Mouse (Mus musculus) adrenal gland, postnatal 4 days (tissue): ENCODE results near the gene Pcnp. TPM values are rescaled to one million over a fixed set of nuclear protein-coding genes. Genes with fewer than 3 reads are reported as not detected.
"Not testable (repeated sequence)": the region's sequence is repeated elsewhere in the genome, so short reads cannot be mapped to it uniquely, and the experiment has no call there.

Experiments
- DNase-seq, 2 experiments: peaks; one replicate each; pipeline ENCODE4 v3.0.0; 2021 to 2022; ENCODE audit warnings: low spot score in 2 of 2, mixed read lengths in 2 of 2
- microRNA-seq: library from miRNA; unstranded; fragments of <30 nt; microRNA quantifications from one replicate; pipeline ENCODE4 v1.2.0, GENCODE M21; 2021
- total RNA-seq, 2 experiments: library from RNA; stranded (reverse); gene quantifications; 2 replicates each; pipeline ENCODE4 v1.2.3; 2021

The Pcnp gene
- total RNA-seq, 2 experiments from 2014 or later: 104 to 109 TPM

DNA sequence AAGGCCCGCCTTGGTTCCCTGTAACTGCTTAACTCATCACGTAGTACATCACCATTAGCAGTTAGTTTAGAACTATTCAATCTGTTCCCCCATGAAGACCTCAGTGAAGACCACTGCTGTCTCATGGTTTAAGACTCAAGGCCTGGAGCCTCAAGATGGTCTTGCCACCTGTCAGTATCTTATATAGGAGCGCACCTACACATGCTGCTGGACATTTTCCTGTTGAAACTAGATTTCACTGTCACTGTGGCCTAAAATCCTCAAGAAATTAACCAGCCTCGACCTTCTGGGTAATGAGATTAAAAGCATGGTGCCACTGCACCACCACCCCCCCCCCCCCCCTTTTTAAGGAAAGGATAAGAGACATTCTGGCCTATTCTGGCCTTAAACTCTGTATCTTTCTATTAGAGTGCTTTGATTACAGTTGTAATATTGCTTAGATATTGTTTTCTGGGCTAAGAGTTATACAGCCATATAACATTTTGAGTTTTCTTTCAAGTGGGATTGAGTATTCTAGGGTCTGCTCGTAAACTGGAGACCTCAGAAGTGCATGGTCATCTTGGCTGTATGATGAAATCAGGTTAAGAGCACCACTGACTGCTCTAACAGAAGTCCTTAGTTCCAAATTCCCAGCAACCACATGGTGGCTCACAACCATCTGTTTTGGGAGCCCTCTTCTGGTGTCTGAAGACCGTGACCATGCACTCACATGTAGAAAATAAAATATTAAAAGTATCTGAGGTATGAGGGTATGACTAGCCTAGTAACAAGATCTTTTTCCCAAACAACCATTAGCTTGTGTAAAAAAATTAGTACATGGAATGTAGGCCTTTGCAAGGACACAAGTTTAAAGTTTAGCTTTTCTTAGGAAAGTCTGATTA, 57.6 kb downstream of the Pcnp start:
- no peak for DNase-seq

DNA sequence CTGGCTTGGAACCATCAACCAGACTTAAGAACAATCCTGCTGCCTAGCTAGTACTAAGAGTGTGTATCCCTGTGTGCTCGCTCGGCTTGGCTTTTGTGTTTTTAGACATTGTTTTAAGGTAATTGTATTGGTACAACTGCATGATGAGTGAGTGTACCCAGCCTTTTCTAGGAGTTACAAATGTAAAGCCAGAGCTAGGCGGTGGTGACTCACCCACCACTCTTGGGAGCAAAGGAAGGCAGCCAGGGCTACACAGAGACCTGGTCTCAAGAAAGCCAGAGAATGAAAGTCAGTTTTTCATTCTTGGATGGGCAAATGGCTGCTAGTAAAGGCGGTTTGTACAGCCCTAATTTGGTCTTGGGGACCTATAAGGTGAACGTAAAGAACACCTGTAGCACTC, 59.1 kb downstream of the Pcnp start:
- DNase-seq: no peak

DNA sequence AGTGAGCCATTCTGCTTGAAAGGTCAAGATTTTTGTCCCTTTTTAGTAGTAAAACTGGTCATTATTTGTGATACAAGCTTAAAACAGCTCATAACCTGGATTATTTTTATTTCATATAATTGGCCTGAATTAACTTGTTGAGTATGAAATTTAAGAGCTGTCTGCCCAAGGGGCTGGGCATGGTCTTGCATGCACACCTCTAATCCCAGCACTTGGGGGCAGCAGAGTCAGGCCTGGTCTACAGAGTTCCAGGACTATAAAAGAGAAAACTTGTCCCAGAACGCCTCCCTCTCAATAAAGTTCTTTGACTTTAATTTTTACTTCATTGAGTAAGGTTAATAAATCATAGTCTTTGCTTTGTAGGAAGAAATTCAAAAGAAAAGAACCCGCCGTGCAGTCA, 60.4 kb downstream of the Pcnp start:
- no peak for DNase-seq

DNA sequence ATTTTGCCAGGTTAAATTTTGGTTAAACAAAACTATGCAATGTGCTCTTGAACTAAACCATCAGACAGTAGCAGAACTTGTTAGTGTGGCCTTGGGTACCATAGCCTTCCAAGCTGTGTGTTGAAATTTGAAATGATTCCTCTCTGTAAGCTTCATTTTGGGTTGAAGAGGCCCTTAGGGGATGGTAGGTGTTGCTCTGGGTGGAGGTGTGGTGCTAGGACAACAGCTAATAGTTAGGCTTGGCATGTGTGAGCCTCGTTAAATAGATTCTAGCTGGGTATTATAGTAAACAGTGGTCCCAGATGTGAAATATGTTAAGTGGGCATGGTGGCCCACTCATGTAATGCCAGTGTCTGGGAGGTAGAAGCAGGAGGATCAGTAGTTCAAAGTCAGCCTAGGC, 62.3 kb downstream of the Pcnp start:
- no peak for DNase-seq

DNA sequence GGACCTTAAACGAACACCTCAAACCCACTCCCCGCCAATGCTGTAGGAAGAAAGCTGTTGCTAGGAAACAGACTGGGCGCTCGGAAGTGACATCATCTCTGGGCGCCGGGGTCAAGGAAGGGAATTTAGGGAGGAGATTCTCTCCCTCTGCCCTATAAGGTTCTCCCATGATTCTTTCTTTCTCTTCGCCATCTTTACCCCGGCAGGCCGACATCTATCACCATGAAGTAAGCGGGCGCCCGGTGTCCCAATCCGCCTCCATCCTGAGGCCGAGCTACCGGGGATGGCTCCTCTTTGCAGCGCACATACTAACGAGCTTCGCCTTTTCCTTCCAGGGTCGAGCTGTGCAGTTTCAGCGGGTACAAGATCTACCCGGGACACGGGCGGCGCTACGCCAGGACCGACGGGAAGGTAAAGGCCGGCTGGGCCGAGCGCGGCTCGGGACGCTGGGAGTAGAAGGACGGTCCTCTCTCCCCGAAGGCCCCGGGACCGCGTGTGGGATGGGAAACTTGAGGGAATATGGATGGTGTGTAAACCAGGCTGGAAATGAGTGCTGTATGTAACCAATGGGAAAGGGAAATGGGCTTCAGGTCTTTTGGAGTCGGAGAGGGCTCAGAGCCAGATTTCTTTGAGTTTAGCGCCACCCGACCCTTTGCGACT, 63.2 kb downstream of the Pcnp start, which contains the start of gene Rpl24:
TSS of gene Rpl24 (plus strand) at position 64 of the 660 bp plus-strand sequence.
- DNase-seq: peak; percentile 85 to 86

DNA sequence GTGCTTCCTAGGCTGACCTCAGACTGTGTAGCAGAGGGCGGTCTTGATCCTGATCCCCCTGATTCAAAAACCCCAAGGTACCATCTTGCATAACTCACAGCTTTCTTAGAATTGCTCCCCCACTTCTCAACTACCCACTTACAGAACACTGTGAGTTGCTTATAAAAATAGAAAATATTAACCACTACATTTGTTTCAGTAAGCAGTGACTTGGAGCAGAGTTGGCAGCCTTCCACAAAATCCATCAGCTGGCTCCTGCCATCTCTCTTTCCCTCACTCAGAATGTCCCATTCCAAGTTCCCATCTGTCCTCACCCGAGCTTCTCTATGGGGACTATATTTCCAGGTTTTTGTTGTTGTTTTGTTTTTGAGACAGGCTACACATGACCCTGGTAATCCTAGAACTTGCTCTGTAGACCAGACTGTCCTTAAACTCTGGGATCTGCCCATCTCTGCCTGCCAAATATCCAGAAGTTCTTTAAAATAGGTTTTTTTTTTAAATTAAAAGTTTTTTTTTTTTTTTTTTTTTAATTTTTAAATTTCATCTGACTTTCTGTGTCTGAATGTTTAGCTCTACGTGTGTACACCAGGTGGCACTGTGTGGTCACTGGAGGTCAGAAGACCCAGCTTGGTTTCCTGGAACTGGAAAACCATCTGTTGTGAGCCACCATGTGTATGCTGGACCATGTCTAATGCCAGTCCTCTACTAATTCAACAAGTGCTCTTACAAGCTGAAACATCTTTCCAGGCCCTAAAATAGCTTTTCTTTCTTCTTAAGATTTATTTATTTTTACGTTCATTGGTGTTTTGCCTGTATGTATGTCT, 65.2 kb downstream of the Pcnp start:
- DNase-seq: no peak

DNA sequence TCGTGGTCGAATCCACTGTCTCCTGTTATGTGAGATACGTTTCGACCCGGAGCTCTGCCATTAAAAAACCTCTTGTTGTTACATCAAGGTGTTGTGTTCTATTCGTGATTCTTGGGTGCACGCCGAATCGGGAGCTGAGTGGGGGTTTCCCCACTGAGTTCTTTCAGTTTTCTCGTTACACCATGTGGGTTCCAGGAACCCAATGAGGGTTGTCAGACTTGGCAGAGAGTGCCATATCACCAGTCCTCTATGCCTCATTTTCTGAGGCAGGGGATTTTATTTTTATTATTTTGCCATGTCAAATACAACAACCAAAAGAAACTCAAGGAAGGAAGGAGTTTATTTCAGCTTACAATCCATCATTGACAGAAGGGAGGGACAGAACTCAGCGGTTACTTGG, 66.5 kb downstream of the Pcnp start:
- DNase-seq: not testable (repeated sequence)

Small RNA genes lying within 50 kb of the gene (microRNA-seq; reads per million reads assigned to microRNA genes)
- not detected for gene Gm24047

Other genes starting within 250 kb of the Pcnp start
- gene Nfkbiz, start 190.8 kb downstream of the Pcnp start, total RNA-seq: 1 to 10 TPM; 6.8 to 7.4 TPM
- 1 to 10 TPM; 2.5 to 3.0 TPM for gene Nxpe3, start 134.5 kb downstream of the Pcnp start, total RNA-seq
- 10 to 100 TPM; 10.8 to 13.0 TPM for gene Cep97, start 94.9 kb downstream of the Pcnp start, total RNA-seq
- gene Rpl24, start 63.5 kb downstream of the Pcnp start, total RNA-seq: 100 to 1,000 TPM; 893 to 927 TPM
- gene Zbtb11, start 55.9 kb downstream of the Pcnp start, total RNA-seq: 10 to 100 TPM; 14.7 to 15.0 TPM
- gene Trmt10c, start 8.1 kb upstream of the Pcnp start, total RNA-seq: 10 to 100 TPM; 17.4 to 17.8 TPM
- 10 to 100 TPM; 32.6 to 33.9 TPM for gene Senp7, start 18.6 kb upstream of the Pcnp start, total RNA-seq
- gene Impg2, start 174.6 kb upstream of the Pcnp start, total RNA-seq: under 1 TPM; 0.28 to 0.42 TPM